Mouse (Mus musculus) CH12.LX (cell line): ENCODE measurements around the gene Zfhx3.

ENCODE experiments used
- CTCF ChIP-seq, 2 experiments: IDR thresholded peaks in 1 of 2; conservative IDR thresholded peaks in 1 of 2; 2 replicates each; pipeline ENCODE4 v1.5.1; 2011 to 2012; ENCODE audit warnings: low read depth in 2 of 2, low read length in 2 of 2, improper control_type of control experiment in 1 of 2, inconsistent platforms in 1 of 2, mild to moderate bottlenecking in 1 of 2, moderate library complexity in 1 of 2
- EP300 ChIP-seq: IDR thresholded peaks from 2 replicates; pipeline ENCODE4 v1.6.1; 2011; ENCODE audit warnings: low read length, improper control_type of control experiment
- JUND ChIP-seq: conservative IDR thresholded peaks from 2 replicates; pipeline ENCODE4 v1.6.1; 2011; ENCODE audit warnings: low read depth, low read length, improper control_type of control experiment
- KAT2A ChIP-seq: IDR thresholded peaks from 2 replicates; pipeline ENCODE4 v1.6.1; 2012; ENCODE audit warnings: low read length, improper control_type of control experiment, inconsistent platforms; ENCODE audit not compliant: insufficient replicate concordance
- MAFK ChIP-seq: IDR thresholded peaks from 2 replicates; pipeline ENCODE4 v1.6.1; 2011; ENCODE audit warnings: low read length, improper control_type of control experiment; ENCODE audit not compliant: insufficient replicate concordance
- MAX ChIP-seq: IDR thresholded peaks from 2 replicates; pipeline ENCODE4 v1.6.1; 2011; ENCODE audit warnings: low read length, improper control_type of control experiment
- MAZ ChIP-seq: IDR thresholded peaks from 2 replicates; pipeline ENCODE4 v1.6.1; 2012; ENCODE audit warnings: low read depth, mild to moderate bottlenecking, inconsistent platforms, low read length, improper control_type of control experiment, moderate library complexity
- PAX5 ChIP-seq: IDR thresholded peaks from 2 replicates; pipeline ENCODE4 v1.6.1; 2012; ENCODE audit warnings: low read length, inconsistent platforms, mixed read lengths
- POLR2A ChIP-seq: IDR thresholded peaks from 2 replicates; pipeline ENCODE4 v1.6.1; 2011; ENCODE audit warnings: low read depth, mild to moderate bottlenecking, improper control_type of control experiment, low read length
- UBTF ChIP-seq: IDR thresholded peaks from 2 replicates; pipeline ENCODE4 v1.6.1; 2012; ENCODE audit warnings: low read depth, mild to moderate bottlenecking, inconsistent platforms, low read length, improper control_type of control experiment, moderate library complexity
- USF2 ChIP-seq: conservative IDR thresholded peaks from 2 replicates; pipeline ENCODE4 v1.6.1; 2011; ENCODE audit warnings: low read depth, low read length, improper control_type of control experiment
- ZC3H11A ChIP-seq: IDR thresholded peaks from 2 replicates; pipeline ENCODE4 v1.6.1; 2012; ENCODE audit warnings: low read depth, mild to moderate bottlenecking, inconsistent platforms, low read length, improper control_type of control experiment

- TF ChIP-seq UBTF (no peak), MAZ (no peak), USF2 (no peak), PAX5 (no peak), ZC3H11A (no peak), CTCF (conservative IDR thresholded peaks at IDR 0.05 in 1 of 2, IDR thresholded peaks at IDR 0.05 in 1 of 2; ENCODE audit: low read depth in 2 of 2, low read length in 2 of 2) (no peak), EP300 (no peak), MAX (no peak), JUND (no peak), MAFK (no peak), POLR2A (no peak), KAT2A (no peak)
These were observed 480.1 kb downstream of the Zfhx3 start for GRCm38 (mm10) chr8:108422521-108422920.
